Mouse (Mus musculus) embryonic facial prominence, embryonic 13.5 days (tissue): ENCODE results near the gene Sema3e. TPM values are rescaled to one million over a fixed set of nuclear protein-coding genes. Genes with fewer than 3 reads are reported as not detected.

ENCODE experiments used
- ATAC-seq: fragments of 200-750 bp; cut with Nextera tagmentation; 2 replicates; pipeline ENCODE4 v1.8.0; 2017; ENCODE audit warnings: low read depth; ENCODE audit not compliant: insufficient number of reproducible peaks, insufficient read depth, low FRiP score, low TSS enrichment
- H3K27ac ChIP-seq: fragments of 300-500 bp; sonication (generic); 2 replicates; pipeline ENCODE4 v1.5.1; 2015; ENCODE audit warnings: moderate library complexity, mild to moderate bottlenecking, inconsistent platforms
- H3K27me3 ChIP-seq: fragments of 300-500 bp; sonication (generic); 2 replicates; pipeline ENCODE4 v1.6.1; 2015; ENCODE audit warnings: mild to moderate bottlenecking, inconsistent platforms
- H3K36me3 ChIP-seq: fragments of 300-500 bp; sonication (generic); 2 replicates; pipeline ENCODE4 v1.6.1; 2015; ENCODE audit warnings: mild to moderate bottlenecking, inconsistent platforms
- H3K4me1 ChIP-seq: fragments of 300-500 bp; sonication (generic); 2 replicates; pipeline ENCODE4 v1.6.1; 2015; ENCODE audit warnings: inconsistent platforms
- H3K4me2 ChIP-seq: fragments of 300-500 bp; sonication (generic); 2 replicates; pipeline ENCODE4 v1.6.1; 2015; ENCODE audit warnings: moderate library complexity, mild to moderate bottlenecking, inconsistent platforms
- H3K4me3 ChIP-seq: fragments of 300-500 bp; sonication (generic); 2 replicates; pipeline ENCODE4 v1.5.1; 2015; ENCODE audit warnings: mild to moderate bottlenecking, inconsistent platforms
- H3K9ac ChIP-seq: fragments of 300-500 bp; sonication (generic); 2 replicates; pipeline ENCODE4 v1.6.1; 2015; ENCODE audit warnings: mild to moderate bottlenecking, inconsistent platforms
- H3K9me3 ChIP-seq: fragments of 300-500 bp; sonication (generic); 2 replicates; pipeline ENCODE4 v1.6.1; 2016; ENCODE audit warnings: inconsistent platforms
- WGBS: fragments of 180-500 bp; shearing (Covaris S2); methylation state at CpG from one replicate; pipeline ENCODE4 v1.1.7; 2015; ENCODE audit warnings: mixed read lengths; 5-methylcytosine and 5-hydroxymethylcytosine counted together
- polyA plus RNA-seq: library from polyadenylated mRNA; unstranded; fragments of >200 nt; fragmentation: Nextera tagmentation; extraction: Ambion mirVana; gene quantifications from 2 replicates; pipeline ENCODE4 v1.2.1, GENCODE M21; 2015

Gene Sema3e
- polyA plus RNA-seq, 1 experiment from 2014 or later, result 6.2 TPM

DNA sequence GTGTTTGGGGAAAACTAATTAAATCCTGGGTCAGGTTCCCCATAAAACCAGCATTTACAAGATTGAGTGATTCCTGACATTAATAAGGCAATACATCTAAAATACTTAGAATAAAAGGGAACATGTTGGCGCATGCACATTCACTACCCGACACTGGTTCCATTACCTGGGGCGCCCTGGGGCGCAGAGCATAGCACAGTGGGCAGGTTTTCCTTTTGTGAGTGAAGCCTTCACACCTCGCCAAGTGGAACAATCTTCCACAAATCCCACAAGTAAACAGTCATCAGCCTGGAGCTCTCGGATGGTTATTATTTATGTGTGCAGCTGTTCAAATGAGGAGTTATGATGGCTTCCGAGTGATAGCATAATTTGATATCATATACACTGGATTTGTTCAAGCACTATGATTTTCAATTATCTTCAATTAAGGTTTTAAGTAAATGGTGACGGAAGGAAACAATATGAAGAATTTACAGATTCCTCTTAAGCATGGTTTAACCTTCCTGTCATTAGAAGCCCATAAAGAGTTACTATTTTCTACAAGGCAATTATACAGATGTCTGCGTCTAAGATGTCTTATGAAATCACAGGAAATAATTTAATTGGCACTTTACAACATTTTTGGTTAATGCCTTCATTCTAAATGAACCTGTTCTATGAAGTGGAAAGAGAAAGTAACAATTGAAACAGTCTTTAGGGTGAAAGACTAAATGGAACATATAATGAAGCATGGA is 65.0 kb downstream of the Sema3e start:
- 68% methylated on average over 9 of the region's 9 CpGs for WGBS
- H3K9me3 ChIP-seq, result no peaks in the 10 kb centered on the region
- ATAC-seq, result 0 out of 2 replicates have a peak, but pooled peaks have one; percentile 43
- peaks cover 11% of the 10 kb centered on the region for H3K4me1 ChIP-seq
- H3K9ac ChIP-seq, result no peak overlapping the region
- H3K27me3 ChIP-seq, result no peaks in the 10 kb centered on the region
- no peak overlapping the region for H3K4me3 ChIP-seq
- H3K36me3 ChIP-seq, result no peaks in the 10 kb centered on the region
- H3K27ac ChIP-seq, result no peak overlapping the region
- H3K4me2 ChIP-seq, result no peak overlapping the region

DNA sequence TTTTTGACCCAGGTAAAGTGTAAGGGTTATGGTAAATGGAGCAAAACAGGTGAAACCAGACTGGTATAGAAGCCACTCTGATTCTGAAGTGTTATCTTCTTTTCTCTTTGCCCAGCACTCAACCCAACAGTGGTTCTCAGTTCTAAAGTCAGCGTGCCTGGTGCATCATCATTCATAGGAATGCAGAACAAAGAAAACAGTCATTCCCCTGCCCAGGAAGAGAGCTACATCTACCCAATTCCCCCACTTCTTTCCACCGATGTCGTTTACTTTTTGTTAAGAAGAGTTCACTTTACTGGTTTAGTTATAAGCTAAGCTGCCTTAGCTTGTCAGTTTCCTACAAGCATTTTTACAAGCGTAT is 65.5 kb downstream of the Sema3e start:
- Histone ChIP-seq H3K4me1 (peaks cover 11% of the 10 kb centered on the region), H3K9me3 (no peaks in the 10 kb centered on the region), H3K4me2 (no peak overlapping the region), H3K9ac (no peak overlapping the region), H3K27me3 (no peaks in the 10 kb centered on the region), H3K36me3 (no peaks in the 10 kb centered on the region), H3K4me3 (no peak overlapping the region), H3K27ac (no peak overlapping the region)
- no peak for ATAC-seq
- WGBS, result 71% methylated on average over 4 of the region's 4 CpGs

DNA sequence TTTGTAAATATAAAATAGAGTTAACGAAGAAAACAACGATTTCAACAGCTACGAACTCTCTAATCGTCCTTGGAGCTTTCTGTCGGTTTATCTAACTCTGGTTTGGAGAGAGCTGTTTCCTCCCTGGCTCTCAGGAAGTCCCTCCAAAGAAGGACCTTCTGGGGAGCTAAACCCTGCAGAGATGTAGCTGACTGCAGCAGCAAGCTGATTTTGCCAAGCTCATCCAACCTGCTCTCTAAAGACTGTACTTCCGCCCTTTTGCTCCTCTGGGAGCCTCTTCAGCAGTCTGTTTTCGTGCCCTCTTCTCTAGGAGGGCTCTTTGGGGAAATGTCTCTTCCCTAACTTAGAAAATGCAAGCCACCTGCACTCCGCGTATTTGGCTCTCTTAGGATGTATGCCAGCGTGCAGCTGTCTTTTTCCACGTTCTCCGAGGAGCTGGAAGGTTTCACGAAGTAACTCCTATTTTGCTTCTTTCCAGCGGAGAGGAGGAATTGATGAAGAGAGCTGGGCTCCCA is 67.2 kb downstream of the Sema3e start:
- ATAC-seq, result no peak
- no peak overlapping the region for H3K27ac ChIP-seq
- H3K36me3 ChIP-seq, result no peaks in the 10 kb centered on the region
- peak overlapping the region; percentile 50 for H3K4me2 ChIP-seq
- H3K27me3 ChIP-seq, result no peaks in the 10 kb centered on the region
- H3K4me1 ChIP-seq, result peaks cover 11% of the 10 kb centered on the region
- 41% methylated on average over 14 of the region's 14 CpGs for WGBS
- peak overlapping the region; percentile 12 for H3K4me3 ChIP-seq
- H3K9ac ChIP-seq, result no peak overlapping the region
- no peaks in the 10 kb centered on the region for H3K9me3 ChIP-seq

DNA sequence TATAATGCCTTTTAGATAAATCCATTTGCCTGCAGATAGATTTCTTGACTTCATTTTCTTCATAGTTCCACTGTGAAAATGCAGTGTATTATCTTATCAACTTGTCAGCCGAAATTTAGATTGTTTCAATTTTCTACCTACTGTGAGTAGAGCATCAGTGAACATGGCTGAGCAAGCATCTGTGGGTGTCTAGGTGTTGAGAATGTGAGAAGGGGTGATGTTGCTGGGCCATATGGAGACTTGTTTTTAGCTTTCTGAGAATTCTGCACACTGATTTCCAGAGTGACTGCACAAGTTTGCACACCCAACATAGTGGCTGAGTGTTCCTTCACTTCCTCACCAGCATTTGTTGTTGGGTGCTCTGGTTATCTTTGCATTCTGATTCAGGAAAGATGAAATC is 71.1 kb downstream of the Sema3e start:
- no peak for ATAC-seq
- no peaks in the 10 kb centered on the region for H3K36me3 ChIP-seq
- H3K9me3 ChIP-seq, result no peaks in the 10 kb centered on the region
- H3K27me3 ChIP-seq, result no peaks in the 10 kb centered on the region
- H3K27ac ChIP-seq, result no peak overlapping the region
- WGBS, result 89% methylated on average over 1 of the region's 1 CpGs
- H3K4me3 ChIP-seq, result no peak overlapping the region
- peaks cover 7% of the 10 kb centered on the region for H3K4me1 ChIP-seq
- no peak overlapping the region for H3K4me2 ChIP-seq
- no peak overlapping the region for H3K9ac ChIP-seq

DNA sequence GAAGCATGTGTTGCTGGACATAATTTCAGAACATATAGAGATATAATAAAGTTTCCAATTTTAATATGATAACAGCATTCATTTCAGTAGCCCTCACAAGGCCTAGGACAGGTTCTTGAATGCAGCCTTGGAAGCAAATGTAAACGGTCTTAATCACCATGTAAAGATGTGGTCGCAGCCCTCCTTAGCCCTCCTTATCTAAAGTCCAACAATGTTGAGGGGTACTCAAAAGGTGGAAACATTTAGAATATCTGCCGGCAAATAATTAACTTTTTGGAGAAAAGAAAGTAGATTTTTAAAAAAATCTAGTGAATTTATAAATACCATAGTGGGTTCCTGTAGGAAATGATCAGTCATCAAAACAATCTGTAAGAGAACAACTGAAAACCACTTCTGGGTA is 73.6 kb downstream of the Sema3e start:
- no peaks in the 10 kb centered on the region for H3K4me1 ChIP-seq
- H3K4me2 ChIP-seq, result no peak overlapping the region
- no peaks in the 10 kb centered on the region for H3K27me3 ChIP-seq
- no peak overlapping the region for H3K4me3 ChIP-seq
- no peaks in the 10 kb centered on the region for H3K36me3 ChIP-seq
- no peak for ATAC-seq
- H3K9me3 ChIP-seq, result no peaks in the 10 kb centered on the region
- H3K9ac ChIP-seq, result no peak overlapping the region
- no peak overlapping the region for H3K27ac ChIP-seq
- WGBS, result 91% methylated on average over 3 of the region's 3 CpGs

DNA sequence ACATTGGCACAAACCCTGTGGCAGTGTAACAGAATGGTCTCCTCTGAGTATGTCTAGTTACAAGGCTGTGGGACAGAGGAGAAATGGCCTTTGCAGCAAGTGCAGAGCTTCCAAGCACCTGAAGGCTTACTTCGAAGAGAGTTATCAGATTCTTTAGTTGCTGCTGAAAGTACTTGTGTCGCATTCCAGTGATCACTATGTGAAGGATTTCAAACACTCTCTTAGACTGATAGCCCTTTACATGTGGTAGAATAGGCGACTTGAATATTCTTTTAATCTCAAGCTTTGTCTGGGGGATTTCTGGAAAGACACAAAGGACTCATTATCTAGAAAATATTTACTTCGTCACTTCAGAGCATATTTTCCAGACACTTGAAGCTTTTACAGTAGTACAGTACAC is 82.3 kb downstream of the Sema3e start:
- Histone ChIP-seq H3K4me3 (no peak overlapping the region), H3K9me3 (no peaks in the 10 kb centered on the region), H3K4me1 (no peaks in the 10 kb centered on the region), H3K27ac (no peak overlapping the region), H3K36me3 (no peaks in the 10 kb centered on the region), H3K27me3 (no peaks in the 10 kb centered on the region), H3K9ac (no peak overlapping the region), H3K4me2 (no peak overlapping the region)
- WGBS, result 70% methylated on average over 4 of the region's 4 CpGs
- no peak for ATAC-seq

DNA sequence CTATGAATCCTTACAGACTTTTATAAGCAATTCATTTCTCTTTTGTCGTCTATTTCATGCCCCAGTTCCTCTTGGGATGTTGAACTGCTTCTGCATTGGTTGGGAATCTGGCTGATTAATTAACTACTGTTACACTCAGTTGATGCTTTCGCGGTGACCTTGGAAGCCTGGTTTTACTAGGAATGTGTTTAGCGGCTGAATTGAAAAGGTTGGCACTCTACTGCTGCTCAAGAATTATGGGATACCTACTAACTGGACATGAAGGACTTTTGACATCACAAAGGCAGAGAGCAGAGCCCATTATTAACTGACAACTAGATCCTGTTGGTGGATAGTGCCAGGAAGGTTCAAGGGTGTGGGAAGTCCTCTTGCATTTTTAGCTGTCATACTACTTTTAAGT is 83.9 kb downstream of the Sema3e start:
- H3K4me1 ChIP-seq, result no peaks in the 10 kb centered on the region
- H3K9me3 ChIP-seq, result no peaks in the 10 kb centered on the region
- H3K9ac ChIP-seq, result no peak overlapping the region
- ATAC-seq, result no peak
- no peak overlapping the region for H3K27ac ChIP-seq
- no peak overlapping the region for H3K4me3 ChIP-seq
- H3K36me3 ChIP-seq, result no peaks in the 10 kb centered on the region
- no peak overlapping the region for H3K4me2 ChIP-seq
- WGBS, result 92% methylated on average over 4 of the region's 4 CpGs
- no peaks in the 10 kb centered on the region for H3K27me3 ChIP-seq

DNA sequence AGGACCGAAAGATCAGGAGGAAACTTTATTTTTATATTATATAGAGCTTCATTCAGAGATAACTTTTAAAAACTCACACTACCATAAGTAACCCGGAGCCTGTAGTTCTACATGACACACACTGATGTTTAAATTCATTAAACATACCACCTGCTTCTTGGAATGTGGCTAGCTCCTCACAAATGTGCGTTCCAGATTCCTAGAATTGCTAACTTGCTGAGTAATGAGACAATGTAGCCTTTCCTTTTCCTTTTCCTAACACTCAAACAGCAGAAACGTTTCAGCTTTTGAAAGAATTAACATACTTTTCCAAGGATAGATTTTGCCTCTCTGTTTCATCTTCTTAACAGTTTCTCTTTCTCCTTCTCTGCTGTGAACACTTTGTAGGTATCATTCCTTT is 86.3 kb downstream of the Sema3e start:
- Histone ChIP-seq H3K4me1 (no peaks in the 10 kb centered on the region), H3K36me3 (no peaks in the 10 kb centered on the region), H3K4me2 (no peak overlapping the region), H3K4me3 (no peak overlapping the region), H3K27me3 (no peaks in the 10 kb centered on the region), H3K27ac (no peak overlapping the region), H3K9me3 (no peaks in the 10 kb centered on the region), H3K9ac (no peak overlapping the region)
- no peak for ATAC-seq
- 68% methylated on average over 4 of the region's 4 CpGs for whole genome bisulfite sequencing

DNA sequence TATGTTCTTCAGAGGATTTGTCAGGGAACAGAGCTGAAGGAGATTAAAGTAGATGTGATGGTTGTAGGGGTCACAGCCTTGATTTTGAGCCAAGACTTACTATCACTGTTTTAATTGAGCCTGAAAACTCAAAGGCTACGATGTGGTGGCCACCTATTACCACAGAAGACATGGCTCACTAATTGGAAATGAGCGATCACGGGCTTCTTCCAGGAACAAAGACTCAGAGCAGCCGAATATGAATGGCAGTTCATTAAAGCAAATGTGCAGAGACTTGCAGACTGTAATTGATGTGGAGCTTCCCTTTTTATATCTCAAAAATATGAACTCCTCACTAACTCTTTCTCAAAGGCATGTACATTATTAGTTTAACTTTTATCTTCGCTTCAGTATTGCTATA is 96.8 kb downstream of the Sema3e start:
- no peak for ATAC-seq
- Histone ChIP-seq H3K27me3 (no peaks in the 10 kb centered on the region), H3K9ac (no peak overlapping the region), H3K27ac (no peak overlapping the region), H3K4me2 (no peak overlapping the region), H3K4me3 (no peak overlapping the region), H3K9me3 (no peaks in the 10 kb centered on the region), H3K4me1 (no peaks in the 10 kb centered on the region), H3K36me3 (no peaks in the 10 kb centered on the region)
- 46% methylated on average over 5 of the region's 5 CpGs for WGBS

DNA sequence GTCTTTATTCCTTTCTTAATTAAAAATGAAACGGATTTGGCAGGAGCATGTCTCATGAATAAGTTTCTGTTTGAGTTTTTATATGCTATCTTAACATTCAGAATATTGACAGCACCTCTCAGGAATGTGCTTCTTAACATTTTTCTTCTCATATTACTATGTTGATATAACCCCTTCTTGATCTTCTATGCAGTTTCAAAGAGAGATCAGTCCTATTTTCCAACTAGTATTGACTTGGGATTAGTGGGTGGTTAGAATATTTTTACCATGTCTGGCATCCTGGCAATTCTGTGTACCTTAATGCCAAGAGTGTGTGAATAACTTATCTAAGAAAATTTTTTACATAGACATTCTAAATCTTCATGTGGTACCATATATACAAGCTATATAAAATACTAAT is 101.5 kb downstream of the Sema3e start:
- H3K9ac ChIP-seq, result no peak overlapping the region
- H3K36me3 ChIP-seq, result no peaks in the 10 kb centered on the region
- H3K4me1 ChIP-seq, result no peaks in the 10 kb centered on the region
- H3K27me3 ChIP-seq, result no peaks in the 10 kb centered on the region
- no peak for ATAC-seq
- H3K27ac ChIP-seq, result no peak overlapping the region
- WGBS, result 52% methylated on average over 1 of the region's 1 CpGs
- no peak overlapping the region for H3K4me3 ChIP-seq
- H3K9me3 ChIP-seq, result no peaks in the 10 kb centered on the region
- no peak overlapping the region for H3K4me2 ChIP-seq

DNA sequence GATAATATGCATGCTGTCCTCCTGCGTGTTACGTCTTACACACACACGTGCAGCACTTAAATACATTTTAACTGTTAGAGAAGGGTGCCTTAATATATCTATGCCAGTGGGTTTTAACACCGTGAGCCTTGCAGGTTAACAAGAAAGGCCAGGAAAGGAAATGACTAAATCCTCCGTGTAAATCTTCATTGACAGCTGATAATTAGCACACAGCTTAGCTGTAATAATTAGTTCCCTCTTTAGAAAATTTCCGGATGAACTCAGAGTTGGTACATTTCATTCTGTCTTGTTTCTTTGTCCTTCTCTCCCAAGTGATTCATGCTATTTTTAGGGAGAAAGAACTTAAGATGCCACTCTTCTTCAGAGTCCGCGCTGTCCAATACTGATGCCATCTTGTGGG is 110.9 kb downstream of the Sema3e start:
- Histone ChIP-seq H3K4me3 (no peak overlapping the region), H3K4me1 (no peaks in the 10 kb centered on the region), H3K9me3 (no peaks in the 10 kb centered on the region), H3K27ac (no peak overlapping the region), H3K4me2 (no peak overlapping the region), H3K9ac (no peak overlapping the region), H3K27me3 (no peaks in the 10 kb centered on the region), H3K36me3 (no peaks in the 10 kb centered on the region)
- ATAC-seq, result no peak
- WGBS, result 61% methylated on average over 8 of the region's 8 CpGs

DNA sequence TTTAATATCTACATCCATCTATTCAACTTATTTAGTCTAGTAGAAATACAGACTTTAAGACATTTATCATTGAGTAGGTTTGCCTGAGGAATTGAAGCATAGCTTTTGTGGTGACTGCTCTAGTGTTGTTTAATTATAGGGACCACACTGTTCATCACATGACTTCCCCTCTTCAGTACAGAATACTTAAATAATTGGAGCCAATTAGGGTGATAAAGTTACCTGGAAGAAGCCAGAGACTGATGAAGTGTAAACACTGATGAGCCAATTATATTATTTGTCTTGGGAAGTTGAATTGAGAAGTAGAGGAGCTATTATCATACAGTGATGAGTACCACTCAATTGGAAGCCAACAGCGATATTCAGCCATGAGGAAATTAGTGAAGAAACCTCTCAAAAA is 113.6 kb downstream of the Sema3e start:
- no peak for ATAC-seq
- H3K27me3 ChIP-seq, result no peaks in the 10 kb centered on the region
- no peak overlapping the region for H3K9ac ChIP-seq
- no peak overlapping the region for H3K27ac ChIP-seq
- H3K4me3 ChIP-seq, result no peak overlapping the region
- H3K4me1 ChIP-seq, result no peaks in the 10 kb centered on the region
- no peaks in the 10 kb centered on the region for H3K9me3 ChIP-seq
- WGBS, result 93% methylated on average over 1 of the region's 1 CpGs
- no peak overlapping the region for H3K4me2 ChIP-seq
- H3K36me3 ChIP-seq, result no peaks in the 10 kb centered on the region
